Mouse (Mus musculus) T-helper 17 cell (primary cell): ENCODE measurements at regions not wholly inside any gene's neighbourhood (a gene's known extent, or its start where the extent isn't known, plus 50 kb on each side); places are given as distances from the start of the nearest gene placed in this dataset.

Experiments
- in situ Hi-C, 2 experiments: fragments of 300-600 bp; cut with MboI, MseI; formaldehyde crosslinking; loops; 1 replicate in 1 of 2; 2 replicates in 1 of 2; pipeline ENCODE4 v1.15.1; 2025; ENCODE audit warnings: high pct_unique_total_duplicates in 2 of 2

- in situ Hi-C loops, result no loop called here
Observed at GRCm38 (mm10) chr11:92354160-92354559, 743.7 kb upstream of the Car10 start.

- in situ Hi-C loops, result no loop called here
Observed at GRCm38 (mm10) chr11:92336545-92336944, 759.2 kb upstream of the Kif2b start.

- in situ Hi-C loops, result no loop called here
Observed at GRCm38 (mm10) chr11:92335306-92335705, 757.9 kb upstream of the Kif2b start.

- in situ Hi-C loops, result loop anchor here in 1 of 2 experiments (10.0 kb wide), 1 partner anchor 518 kb away; no protein-coding TSS in a partner anchor
Observed at GRCm38 (mm10) chr11:92303052-92303451, 725.7 kb upstream of the Kif2b start.
